Mouse (Mus musculus) limb, embryonic 15.5 days (tissue): ENCODE measurements around the gene Sgsh. TPM values are rescaled to one million over a fixed set of nuclear protein-coding genes. Genes with fewer than 3 reads are reported as not detected.

Source experiments
- ATAC-seq: fragments of 200-750 bp; cut with Nextera tagmentation; 2 replicates; pipeline ENCODE4 v1.8.0; 2017; ENCODE audit warnings: low read depth, moderate TSS enrichment; ENCODE audit not compliant: insufficient number of reproducible peaks, low FRiP score, low TSS enrichment
- H3K27ac ChIP-seq: fragments of 300-500 bp; sonication (generic); 2 replicates; pipeline ENCODE4 v1.5.1; 2015; ENCODE audit warnings: moderate library complexity, mild to moderate bottlenecking, inconsistent platforms
- H3K27me3 ChIP-seq: fragments of 300-500 bp; sonication (generic); 2 replicates; pipeline ENCODE4 v1.6.1; 2015; ENCODE audit warnings: inconsistent platforms
- H3K36me3 ChIP-seq: fragments of 300-500 bp; sonication (generic); 2 replicates; pipeline ENCODE4 v1.6.1; 2015; ENCODE audit warnings: inconsistent platforms
- H3K4me1 ChIP-seq: fragments of 300-500 bp; sonication (generic); 2 replicates; pipeline ENCODE4 v1.6.1; 2015; ENCODE audit warnings: inconsistent platforms
- H3K4me2 ChIP-seq: fragments of 300-500 bp; sonication (generic); 2 replicates; pipeline ENCODE4 v1.6.1; 2015; ENCODE audit warnings: mild to moderate bottlenecking, inconsistent platforms
- H3K4me3 ChIP-seq: fragments of 300-500 bp; sonication (generic); 2 replicates; pipeline ENCODE4 v1.5.1; 2015; ENCODE audit warnings: mild to moderate bottlenecking, inconsistent platforms
- H3K9ac ChIP-seq: fragments of 300-500 bp; sonication (generic); 2 replicates; pipeline ENCODE4 v1.6.1; 2015; ENCODE audit warnings: inconsistent platforms
- H3K9me3 ChIP-seq: fragments of 300-500 bp; sonication (generic); 2 replicates; pipeline ENCODE4 v1.6.1; 2016; ENCODE audit warnings: inconsistent platforms
- WGBS: fragments of 180-500 bp; shearing (Covaris S2); methylation state at CpG from one replicate; pipeline ENCODE4 v1.1.7; 2015; 5-methylcytosine and 5-hydroxymethylcytosine counted together
- polyA plus RNA-seq: library from polyadenylated mRNA; unstranded; fragments of >200 nt; fragmentation: Nextera tagmentation; extraction: Ambion mirVana; gene quantifications from 2 replicates; pipeline ENCODE4 v1.2.1, GENCODE M21; 2015

The Sgsh gene
- polyA plus RNA-seq, 1 experiment from 2014 or later, result 8.0 TPM

DNA sequence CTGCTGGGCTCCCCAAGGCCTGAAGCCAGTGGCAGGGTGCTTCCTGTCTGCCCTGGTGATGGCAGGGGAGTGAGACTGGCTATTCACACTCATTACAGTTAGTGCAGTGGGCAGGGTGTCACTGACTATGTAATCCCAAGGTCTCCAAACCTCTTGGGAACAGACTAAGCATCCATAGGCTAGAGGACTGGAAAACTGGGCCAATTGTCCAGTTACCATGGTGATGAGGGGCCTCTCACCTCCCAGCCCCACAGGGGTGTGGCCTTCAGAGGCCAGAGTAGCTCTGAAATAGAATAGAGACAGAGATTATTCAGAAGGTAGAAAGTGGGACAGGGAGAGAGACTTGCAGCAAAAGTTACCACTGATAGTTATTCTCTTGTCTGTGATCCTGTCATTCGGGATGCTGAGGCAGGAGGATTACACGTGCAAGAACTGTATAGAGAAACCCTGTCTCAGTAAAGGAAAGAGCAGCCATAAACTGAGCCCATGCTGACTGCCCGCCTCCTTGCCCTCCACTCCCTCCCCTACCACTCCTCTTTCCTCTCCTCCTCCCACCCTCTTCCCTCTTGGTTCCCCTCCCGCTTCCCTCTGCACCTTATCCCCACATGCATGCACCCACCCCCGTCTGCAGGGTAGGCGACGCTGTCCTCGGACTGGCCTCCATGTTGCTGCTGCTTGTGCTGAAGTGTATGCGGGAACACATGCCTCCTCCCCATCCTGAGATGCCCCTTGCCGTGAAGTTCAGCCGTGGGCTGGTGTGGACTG is 7.6 kb upstream of the Sgsh start:
- no peaks in the 10 kb centered on the region; the same call in 1 of the 2 replicates for H3K4me1 ChIP-seq
- H3K9me3 ChIP-seq, result peaks cover 3% of the 10 kb centered on the region; the same call in 1 of the 2 replicates
- H3K4me3 ChIP-seq, result no peak overlapping the region
- no peak overlapping the region for H3K9ac ChIP-seq
- peaks cover 41% of the 10 kb centered on the region for H3K36me3 ChIP-seq
- 40% methylated on average over 11 of the region's 11 CpGs for WGBS
- H3K27me3 ChIP-seq, result no peaks in the 10 kb centered on the region
- no peak overlapping the region for H3K4me2 ChIP-seq
- no peak for ATAC-seq
- H3K27ac ChIP-seq, result no peak overlapping the region

DNA sequence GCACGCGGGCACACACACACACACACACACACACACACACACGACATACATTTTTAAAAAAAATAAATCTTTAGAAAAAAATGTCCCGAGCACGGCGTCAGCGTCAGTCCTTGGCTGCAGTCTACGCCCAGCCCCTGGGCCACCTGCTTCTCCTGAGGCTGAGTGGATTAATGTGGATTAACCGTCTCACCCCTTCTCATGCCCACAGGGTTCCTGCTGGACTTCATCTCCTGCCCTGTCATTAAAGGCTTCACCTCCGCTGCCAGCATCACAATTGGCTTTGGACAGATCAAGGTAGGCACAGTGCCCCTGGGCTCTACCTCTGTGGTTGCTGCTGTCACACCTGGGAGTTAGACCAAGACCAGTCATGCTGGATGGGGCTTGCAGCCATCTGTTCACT is 3.8 kb upstream of the Sgsh start:
- H3K4me3 ChIP-seq, result no peak overlapping the region
- H3K27me3 ChIP-seq, result no peaks in the 10 kb centered on the region
- H3K4me2 ChIP-seq, result no peak overlapping the region
- WGBS, result 86% methylated on average over 10 of the region's 10 CpGs
- no peak overlapping the region for H3K9ac ChIP-seq
- H3K27ac ChIP-seq, result no peak overlapping the region
- H3K9me3 ChIP-seq, result no peaks in the 10 kb centered on the region
- H3K4me1 ChIP-seq, result peaks cover 19% of the 10 kb centered on the region
- peaks cover 36% of the 10 kb centered on the region for H3K36me3 ChIP-seq
- ATAC-seq, result no peak

GRCm38 (mm10) chr11:119354798-119355442 is 416 bp downstream of the Sgsh start:
- Histone ChIP-seq H3K4me1 (peaks cover 19% of the 10 kb centered on the region), H3K27ac (peak overlapping the region; percentile 57), H3K4me3 (peak overlapping the region; percentile 60), H3K4me2 (peak overlapping the region; percentile 91), H3K9ac (peak overlapping the region; percentile 72), H3K27me3 (no peaks in the 10 kb centered on the region), H3K36me3 (peaks cover 14% of the 10 kb centered on the region; the same call in 1 of the 2 replicates), H3K9me3 (no peaks in the 10 kb centered on the region)
- 5% methylated on average over 23 of the region's 23 CpGs for WGBS
- ATAC-seq, result no peak

GRCm38 (mm10) chr11:119353946-119354345 is 1.4 kb downstream of the Sgsh start:
- H3K27me3 ChIP-seq, result no peaks in the 10 kb centered on the region
- no peak overlapping the region for H3K4me2 ChIP-seq
- H3K4me3 ChIP-seq, result no peak overlapping the region
- no peak overlapping the region for H3K9ac ChIP-seq
- H3K4me1 ChIP-seq, result peaks cover 19% of the 10 kb centered on the region
- 78% methylated on average over 4 of the region's 4 CpGs for WGBS
- 0 out of 2 replicates have a peak, but pooled peaks cover 9% of the 10 kb centered on the region for H3K36me3 ChIP-seq
- H3K9me3 ChIP-seq, result no peaks in the 10 kb centered on the region
- H3K27ac ChIP-seq, result no peak overlapping the region
- ATAC-seq, result no peak

GRCm38 (mm10) chr11:119352113-119352512 is 3.2 kb downstream of the Sgsh start:
- no peak for ATAC-seq
- Histone ChIP-seq H3K9ac (no peak overlapping the region), H3K27ac (no peak overlapping the region), H3K36me3 (peaks cover 2% of the 10 kb centered on the region; the same call in 1 of the 2 replicates), H3K4me1 (peaks cover 19% of the 10 kb centered on the region), H3K4me2 (no peak overlapping the region), H3K27me3 (no peaks in the 10 kb centered on the region), H3K9me3 (no peaks in the 10 kb centered on the region), H3K4me3 (no peak overlapping the region)
- WGBS, result 74% methylated on average over 7 of the region's 7 CpGs

- Histone ChIP-seq H3K27ac (no peak overlapping the region), H3K4me1 (no peaks in the 10 kb centered on the region), H3K4me3 (no peak overlapping the region), H3K27me3 (no peaks in the 10 kb centered on the region), H3K4me2 (no peak overlapping the region), H3K36me3 (peaks cover 2% of the 10 kb centered on the region; the same call in 1 of the 2 replicates), H3K9me3 (no peaks in the 10 kb centered on the region), H3K9ac (no peak overlapping the region)
- ATAC-seq, result no peak
- 89% methylated on average over 4 of the region's 4 CpGs for WGBS
These were observed 8.2 kb downstream of the Sgsh start for GRCm38 (mm10) chr11:119347125-119347524.

GRCm38 (mm10) chr11:119344865-119345264 is 10.5 kb downstream of the Sgsh start:
- Histone ChIP-seq H3K27me3 (no peaks in the 10 kb centered on the region), H3K4me1 (no peaks in the 10 kb centered on the region), H3K4me2 (no peak overlapping the region), H3K9ac (no peak overlapping the region), H3K9me3 (no peaks in the 10 kb centered on the region), H3K4me3 (no peak overlapping the region), H3K36me3 (peaks cover 2% of the 10 kb centered on the region; the same call in 1 of the 2 replicates), H3K27ac (no peak overlapping the region)
- 61% methylated on average over 6 of the region's 6 CpGs for WGBS
- ATAC-seq, result no peak

DNA sequence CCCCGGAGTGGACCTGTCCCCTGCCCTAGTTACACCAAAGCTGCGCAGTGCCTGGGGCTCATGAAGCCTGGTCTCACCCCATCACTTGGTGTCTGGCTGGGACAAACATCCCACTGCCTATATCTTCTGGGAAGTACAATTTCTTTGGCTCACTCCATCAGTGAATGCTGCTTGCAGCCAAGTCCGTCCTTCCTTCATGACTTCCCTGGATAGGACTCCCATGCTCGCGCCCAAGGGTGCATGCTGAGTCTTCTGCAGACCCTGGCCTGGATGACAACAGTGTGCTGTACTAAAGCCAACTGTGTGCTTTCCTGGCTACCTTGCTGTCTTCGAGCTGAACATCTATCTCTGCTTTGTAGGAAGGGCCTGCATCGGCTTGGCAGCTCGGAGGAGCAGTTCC is 11.2 kb downstream of the Sgsh start:
- H3K4me2 ChIP-seq, result no peak overlapping the region
- no peak overlapping the region for H3K27ac ChIP-seq
- H3K36me3 ChIP-seq, result no peaks in the 10 kb centered on the region; the same call in 1 of the 2 replicates
- no peaks in the 10 kb centered on the region for H3K9me3 ChIP-seq
- no peaks in the 10 kb centered on the region for H3K27me3 ChIP-seq
- no peak overlapping the region for H3K4me3 ChIP-seq
- WGBS, result 89% methylated on average over 8 of the region's 8 CpGs
- ATAC-seq, result no peak
- no peak overlapping the region for H3K9ac ChIP-seq
- no peaks in the 10 kb centered on the region for H3K4me1 ChIP-seq

- Histone ChIP-seq H3K4me3 (no peak overlapping the region), H3K4me2 (no peak overlapping the region), H3K36me3 (no peaks in the 10 kb centered on the region), H3K4me1 (0 out of 2 replicates have a peak, but pooled peaks cover 3% of the 10 kb centered on the region), H3K27ac (no peak overlapping the region), H3K27me3 (no peaks in the 10 kb centered on the region), H3K9ac (no peak overlapping the region), H3K9me3 (no peaks in the 10 kb centered on the region)
- 5% methylated on average over 5 of the region's 5 CpGs for WGBS
- ATAC-seq, result no peak
These were observed 15.7 kb downstream of the Sgsh start for GRCm38 (mm10) chr11:119339637-119340036.

DNA sequence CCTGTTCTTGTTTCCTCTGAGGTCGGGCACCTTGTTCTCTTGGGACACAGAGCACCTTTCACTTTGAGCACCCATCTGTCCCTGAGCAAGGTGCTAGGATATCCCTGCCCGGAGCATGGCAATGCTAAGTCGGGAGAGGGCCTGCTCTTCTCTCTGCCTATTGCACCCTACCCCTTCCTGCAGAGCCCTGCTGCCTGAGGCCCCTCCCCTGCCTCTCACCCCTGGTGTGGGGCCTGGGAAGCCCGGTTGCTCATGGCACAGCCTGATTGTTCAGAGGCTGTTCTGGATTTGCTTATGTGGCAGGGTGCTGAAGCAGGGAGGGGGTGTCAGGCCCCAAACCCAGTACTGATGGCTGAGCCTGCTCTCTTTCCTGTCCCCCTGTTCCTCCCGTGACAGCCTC is 16.2 kb downstream of the Sgsh start:
- WGBS, result 38% methylated on average over 5 of the region's 5 CpGs
- Histone ChIP-seq H3K27me3 (no peaks in the 10 kb centered on the region), H3K9me3 (no peaks in the 10 kb centered on the region), H3K9ac (no peak overlapping the region), H3K27ac (no peak overlapping the region), H3K4me3 (no peak overlapping the region), H3K36me3 (no peaks in the 10 kb centered on the region), H3K4me2 (no peak overlapping the region), H3K4me1 (0 out of 2 replicates have a peak, but pooled peaks cover 3% of the 10 kb centered on the region)
- peak; percentile 28; the same call in 1 of the 2 replicates for ATAC-seq

GRCm38 (mm10) chr11:119338271-119339059 is 16.9 kb downstream of the Sgsh start:
- 0 out of 2 replicates have a peak, but pooled peaks cover 3% of the 10 kb centered on the region for H3K4me1 ChIP-seq
- H3K27ac ChIP-seq, result no peak overlapping the region
- no peak overlapping the region for H3K4me3 ChIP-seq
- 78% methylated on average over 10 of the region's 10 CpGs for WGBS
- ATAC-seq, result no peak
- H3K4me2 ChIP-seq, result no peak overlapping the region
- H3K36me3 ChIP-seq, result no peaks in the 10 kb centered on the region
- no peak overlapping the region for H3K9ac ChIP-seq
- H3K9me3 ChIP-seq, result no peaks in the 10 kb centered on the region
- H3K27me3 ChIP-seq, result no peaks in the 10 kb centered on the region
